Mouse (Mus musculus): ENCODE measurements around the gene Usp43. TPM values are rescaled to one million over a fixed set of nuclear protein-coding genes. Genes with fewer than 3 reads are reported as not detected.

Usp43 gene
- polyA plus RNA-seq, 1 experiment from 2014 or later, result 0.93 TPM

DNA sequence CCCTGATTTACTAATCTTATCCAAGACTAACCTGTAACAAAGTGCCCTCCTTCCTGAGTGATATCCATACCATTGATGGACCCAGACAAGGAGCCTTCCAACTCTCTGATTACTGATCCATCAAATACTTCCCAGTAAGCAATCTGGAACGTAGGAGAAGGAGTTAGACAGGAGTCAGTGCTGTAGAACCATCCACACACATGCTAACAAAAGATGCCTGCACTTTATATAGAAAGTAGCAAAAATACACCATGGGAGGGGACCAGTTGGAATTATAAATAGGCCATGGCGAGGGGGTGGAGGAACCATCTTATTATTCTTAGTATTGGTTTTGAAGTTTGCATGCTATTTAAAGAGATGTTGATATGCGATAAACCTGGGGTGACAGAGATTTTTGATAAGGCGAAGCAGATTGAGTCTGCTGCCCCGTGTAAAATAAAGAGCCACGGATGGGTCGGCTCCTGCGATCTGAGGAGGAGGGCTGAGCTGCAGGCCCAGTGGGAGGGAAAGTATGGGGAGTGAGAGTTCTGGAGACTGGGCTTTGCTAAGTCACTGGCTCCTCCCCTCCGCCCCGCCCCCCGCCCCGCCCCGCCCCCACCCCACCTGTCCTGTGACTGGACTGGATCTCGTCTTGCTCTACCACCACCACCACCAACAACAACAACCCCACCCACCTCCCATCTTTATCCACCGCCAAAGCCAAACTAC is 4.5 kb upstream of the Usp43 start:
- no peak overlapping the region for H3K4me2 ChIP-seq
- H3K27ac ChIP-seq, result no peak overlapping the region
- no peak overlapping the region for H3K4me3 ChIP-seq
- H3K36me3 ChIP-seq, result no peaks in the 10 kb centered on the region
- H3K27me3 ChIP-seq, result peaks cover 9% of the 10 kb centered on the region
- no peaks in the 10 kb centered on the region for H3K9me3 ChIP-seq
- no peak overlapping the region for H3K9ac ChIP-seq
- no peak for ATAC-seq (ENCODE audit: insufficient number of reproducible peaks, insufficient read depth, low FRiP score, low TSS enrichment, low read depth)
- peaks cover 4% of the 10 kb centered on the region; the same call in 1 of the 2 replicates for H3K4me1 ChIP-seq
- 16% methylated on average over 10 of the region's 15 CpGs for WGBS

GRCm38 (mm10) chr11:67925000-67925399 is 3.0 kb upstream of the Usp43 start:
- H3K9me3 ChIP-seq, result no peaks in the 10 kb centered on the region
- H3K36me3 ChIP-seq, result no peaks in the 10 kb centered on the region
- WGBS, result 88% methylated on average over 13 of the region's 13 CpGs
- no peak overlapping the region for H3K4me3 ChIP-seq
- peaks cover 4% of the 10 kb centered on the region; the same call in 1 of the 2 replicates for H3K4me1 ChIP-seq
- H3K4me2 ChIP-seq, result no peak overlapping the region
- H3K9ac ChIP-seq, result no peak overlapping the region
- H3K27me3 ChIP-seq, result peaks cover 24% of the 10 kb centered on the region
- ATAC-seq (ENCODE audit: insufficient number of reproducible peaks, insufficient read depth, low FRiP score, low TSS enrichment, low read depth), result no peak
- H3K27ac ChIP-seq, result no peak overlapping the region

DNA sequence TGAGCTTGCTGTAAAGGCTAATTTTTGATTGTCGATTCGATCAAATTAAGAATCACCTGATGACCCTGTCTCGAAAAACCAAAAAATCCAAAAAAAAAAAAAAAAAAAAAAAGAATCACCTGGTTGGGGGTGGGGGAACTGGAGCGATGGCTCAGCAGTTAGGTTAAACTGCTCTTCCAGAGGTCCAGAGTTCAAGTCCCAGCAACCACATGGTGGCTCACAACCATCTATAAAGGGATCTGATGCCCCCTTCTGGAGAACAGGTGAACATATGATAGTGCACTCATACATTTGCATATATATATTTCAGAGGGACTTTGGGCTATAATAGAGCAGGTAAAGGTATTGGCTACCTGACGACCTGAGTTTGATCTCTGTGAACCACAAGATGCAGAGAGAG is 1.8 kb upstream of the Usp43 start:
- H3K27ac ChIP-seq, result no peak overlapping the region
- no peak overlapping the region for H3K4me3 ChIP-seq
- H3K4me1 ChIP-seq, result peaks cover 4% of the 10 kb centered on the region; the same call in 1 of the 2 replicates
- H3K4me2 ChIP-seq, result no peak overlapping the region
- H3K36me3 ChIP-seq, result no peaks in the 10 kb centered on the region
- WGBS, result 94% methylated on average over 5 of the region's 5 CpGs
- H3K27me3 ChIP-seq, result peaks cover 36% of the 10 kb centered on the region
- ATAC-seq (ENCODE audit: insufficient number of reproducible peaks, insufficient read depth, low FRiP score, low TSS enrichment, low read depth), result no peak
- no peaks in the 10 kb centered on the region for H3K9me3 ChIP-seq
- H3K9ac ChIP-seq, result no peak overlapping the region

- Histone ChIP-seq H3K27ac (peak overlapping the region; percentile 48; the same call in 1 of the 2 replicates), H3K36me3 (no peaks in the 10 kb centered on the region), H3K9ac (peak overlapping the region; percentile 74)
These were observed 787 bp upstream of the Usp43 start for GRCm38 (mm10) chr11:67922755-67923125.

DNA sequence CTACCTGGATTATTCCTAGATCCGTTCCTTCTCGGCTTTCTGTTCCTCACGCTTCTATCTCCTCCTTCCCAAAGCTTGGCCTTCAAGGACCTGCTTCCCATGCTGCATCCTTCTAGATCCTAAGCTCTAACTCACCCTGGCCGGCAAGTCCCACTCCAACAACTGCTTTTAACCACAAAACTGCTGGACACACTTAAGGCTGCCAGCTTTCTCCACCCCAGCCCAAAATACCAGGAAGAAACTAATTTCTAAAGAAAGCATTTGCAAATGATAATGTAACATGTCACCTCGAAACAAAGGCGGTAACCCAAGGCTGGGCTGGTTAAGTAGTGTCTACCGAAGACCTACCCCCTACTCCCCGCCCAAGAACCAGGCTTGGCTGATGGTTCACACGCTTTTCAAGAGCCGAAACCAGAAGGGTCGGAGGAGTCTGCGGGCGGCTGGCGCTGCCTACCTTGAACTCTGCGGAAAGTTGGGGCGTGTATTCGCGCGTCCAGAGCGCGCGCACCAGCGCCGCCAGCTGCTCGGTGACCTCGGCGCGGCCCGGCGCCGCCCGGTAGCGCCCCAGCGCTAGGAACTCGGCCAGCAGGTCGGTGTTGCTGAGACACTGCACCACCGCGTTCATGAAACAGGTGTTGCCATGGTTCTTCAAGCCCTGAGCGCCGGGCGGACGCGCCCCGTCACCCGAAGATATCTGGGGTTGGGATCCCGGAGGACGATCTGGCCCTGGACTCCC is 694 bp downstream of the Usp43 start:
- no peak for ATAC-seq (ENCODE audit: insufficient number of reproducible peaks, insufficient read depth, low FRiP score, low TSS enrichment, low read depth)

More at GRCm38 (mm10) chr11:67922755-67923125, 787 bp upstream of the Usp43 start:
- Histone ChIP-seq H3K9me3 (no peaks in the 10 kb centered on the region), H3K4me2 (peak overlapping the region; percentile 100), H3K4me3 (peak overlapping the region; percentile 72), H3K27me3 (peaks cover 36% of the 10 kb centered on the region), H3K4me1 (peaks cover 4% of the 10 kb centered on the region; the same call in 1 of the 2 replicates)
- WGBS, result 0% methylated on average over 12 of the region's 12 CpGs
- peak; percentile 65; the same call in 1 of the 2 replicates for ATAC-seq (ENCODE audit: insufficient number of reproducible peaks, insufficient read depth, low FRiP score, low TSS enrichment, low read depth)

DNA sequence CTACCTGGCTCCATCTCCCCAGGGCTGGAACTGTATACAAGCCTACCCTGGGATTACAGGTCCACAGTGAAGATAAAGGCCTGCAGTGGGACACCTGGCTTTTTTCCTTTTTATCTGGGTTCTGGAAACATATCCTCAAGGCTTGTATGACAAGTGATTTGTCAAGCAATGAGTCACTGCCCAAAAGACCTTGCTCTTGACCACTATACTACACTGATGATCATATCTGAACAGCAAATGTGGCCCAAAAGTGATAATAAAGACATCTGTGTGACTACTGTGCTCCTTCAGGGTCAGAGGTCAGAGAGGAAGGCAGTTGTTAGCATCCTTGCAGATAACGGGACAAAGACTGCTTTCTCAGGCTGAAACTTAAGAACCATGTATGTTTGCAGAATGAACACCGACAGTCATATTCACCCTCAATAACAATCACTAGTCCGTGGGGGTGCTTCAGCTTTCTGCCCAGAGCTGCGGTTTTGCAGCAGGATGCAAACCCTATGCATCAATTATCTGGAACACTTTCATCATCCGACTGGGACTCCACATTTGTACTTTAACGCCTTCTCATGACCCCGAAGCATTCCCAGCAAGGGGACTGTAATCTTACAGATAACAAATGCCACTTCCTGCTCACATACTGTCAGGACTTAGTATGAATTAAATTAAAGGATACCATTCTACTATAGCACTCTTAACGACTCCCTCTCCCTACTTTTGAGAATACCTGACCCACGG is 1.6 kb downstream of the Usp43 start:
- Histone ChIP-seq H3K4me1 (peaks cover 4% of the 10 kb centered on the region; the same call in 1 of the 2 replicates), H3K4me3 (peak overlapping the region; percentile 72), H3K9ac (no peak overlapping the region), H3K9me3 (no peaks in the 10 kb centered on the region), H3K27me3 (peaks cover 36% of the 10 kb centered on the region), H3K4me2 (peak overlapping the region; percentile 100; the same call in 1 of the 2 replicates), H3K27ac (no peak overlapping the region), H3K36me3 (no peaks in the 10 kb centered on the region)
- WGBS, result 36% methylated on average over 9 of the region's 9 CpGs
- ATAC-seq (ENCODE audit: insufficient number of reproducible peaks, insufficient read depth, low FRiP score, low TSS enrichment, low read depth), result no peak

More for the DNA sequence above, 694 bp downstream of the Usp43 start:
- Histone ChIP-seq H3K27me3 (peaks cover 36% of the 10 kb centered on the region), H3K36me3 (no peaks in the 10 kb centered on the region), H3K9ac (peak overlapping the region; percentile 74), H3K4me2 (peak overlapping the region; percentile 100), H3K9me3 (no peaks in the 10 kb centered on the region), H3K4me3 (peak overlapping the region; percentile 72), H3K27ac (0 out of 2 replicates have a peak overlapping the region, but pooled peaks have one; percentile 48), H3K4me1 (peaks cover 4% of the 10 kb centered on the region; the same call in 1 of the 2 replicates)
- 2% methylated on average over 47 of the region's 47 CpGs for WGBS

GRCm38 (mm10) chr11:67919593-67919992 is 2.4 kb downstream of the Usp43 start:
- no peak overlapping the region for H3K27ac ChIP-seq
- peaks cover 36% of the 10 kb centered on the region for H3K27me3 ChIP-seq
- H3K4me1 ChIP-seq, result peaks cover 4% of the 10 kb centered on the region; the same call in 1 of the 2 replicates
- H3K36me3 ChIP-seq, result no peaks in the 10 kb centered on the region
- WGBS, result 59% methylated on average over 5 of the region's 5 CpGs
- H3K4me3 ChIP-seq, result no peak overlapping the region
- no peak overlapping the region for H3K9ac ChIP-seq
- H3K4me2 ChIP-seq, result no peak overlapping the region
- no peaks in the 10 kb centered on the region for H3K9me3 ChIP-seq
- no peak for ATAC-seq (ENCODE audit: insufficient number of reproducible peaks, insufficient read depth, low FRiP score, low TSS enrichment, low read depth)

- Histone ChIP-seq H3K36me3 (no peaks in the 10 kb centered on the region), H3K27me3 (peaks cover 34% of the 10 kb centered on the region), H3K9me3 (no peaks in the 10 kb centered on the region), H3K9ac (no peak overlapping the region), H3K27ac (no peak overlapping the region), H3K4me2 (no peak overlapping the region), H3K4me3 (no peak overlapping the region), H3K4me1 (peaks cover 4% of the 10 kb centered on the region; the same call in 1 of the 2 replicates)
- 75% methylated on average over 3 of the region's 3 CpGs for WGBS
- ATAC-seq (ENCODE audit: insufficient number of reproducible peaks, insufficient read depth, low FRiP score, low TSS enrichment, low read depth), result no peak
These were observed 4.8 kb downstream of the Usp43 start for GRCm38 (mm10) chr11:67917126-67917525.

GRCm38 (mm10) chr11:67911074-67911473 is 10.9 kb downstream of the Usp43 start:
- Histone ChIP-seq H3K4me1 (no peaks in the 10 kb centered on the region), H3K27me3 (no peaks in the 10 kb centered on the region), H3K4me2 (no peak overlapping the region), H3K36me3 (no peaks in the 10 kb centered on the region), H3K9ac (no peak overlapping the region), H3K27ac (no peak overlapping the region), H3K9me3 (no peaks in the 10 kb centered on the region), H3K4me3 (no peak overlapping the region)
- WGBS, result 74% methylated on average over 5 of the region's 5 CpGs
- no peak for ATAC-seq (ENCODE audit: insufficient number of reproducible peaks, insufficient read depth, low FRiP score, low TSS enrichment, low read depth)

- Histone ChIP-seq H3K36me3 (no peaks in the 10 kb centered on the region), H3K9me3 (no peaks in the 10 kb centered on the region), H3K4me3 (no peak overlapping the region), H3K27ac (no peak overlapping the region), H3K4me2 (no peak overlapping the region), H3K27me3 (no peaks in the 10 kb centered on the region), H3K4me1 (no peaks in the 10 kb centered on the region), H3K9ac (no peak overlapping the region)
- no peak for ATAC-seq (ENCODE audit: insufficient number of reproducible peaks, insufficient read depth, low FRiP score, low TSS enrichment, low read depth)
- WGBS, result 74% methylated on average over 4 of the region's 4 CpGs
These were observed 18.2 kb downstream of the Usp43 start for GRCm38 (mm10) chr11:67903756-67904155.

DNA sequence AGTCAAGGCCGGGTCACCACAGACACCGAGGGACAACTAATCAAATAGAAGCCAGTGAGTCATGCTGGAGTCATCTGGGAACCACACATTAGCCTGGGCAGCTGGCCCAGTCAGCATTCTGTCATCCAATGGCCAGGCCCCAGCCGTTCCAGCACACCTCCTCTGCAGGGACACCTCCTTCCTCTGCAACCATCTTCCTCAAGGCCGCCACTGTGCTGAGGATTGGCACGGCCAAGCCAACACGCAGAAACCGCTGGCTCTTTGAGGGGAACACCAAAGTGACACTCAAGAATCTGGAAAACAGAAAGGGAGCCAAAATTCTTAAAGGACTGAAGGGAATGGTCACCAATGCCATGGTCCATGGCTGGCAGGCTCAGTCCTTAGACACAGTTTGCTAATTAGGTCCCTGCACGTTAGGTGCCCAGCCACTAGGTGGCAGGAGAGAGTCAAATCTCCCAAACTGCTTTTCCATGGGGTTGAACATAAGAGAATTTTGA is 24.8 kb downstream of the Usp43 start:
- Histone ChIP-seq H3K4me2 (no peak overlapping the region), H3K9ac (no peak overlapping the region), H3K9me3 (no peaks in the 10 kb centered on the region), H3K27me3 (no peaks in the 10 kb centered on the region), H3K4me3 (no peak overlapping the region), H3K36me3 (no peaks in the 10 kb centered on the region), H3K4me1 (peaks cover 10% of the 10 kb centered on the region; the same call in 1 of the 2 replicates), H3K27ac (no peak overlapping the region)
- 59% methylated on average over 8 of the region's 8 CpGs for WGBS
- ATAC-seq (ENCODE audit: insufficient number of reproducible peaks, insufficient read depth, low FRiP score, low TSS enrichment, low read depth), result no peak

All from embryonic facial prominence, embryonic 13.5 days (tissue).